Mouse (Mus musculus): ENCODE results near the gene Eloa. TPM values are rescaled to one million over a fixed set of nuclear protein-coding genes. Genes with fewer than 3 reads are reported as not detected.

Eloa gene
- total RNA-seq, 2 experiments from 2014 or later, result 34.9 to 36.1 TPM

GRCm38 (mm10) chr4:136030968-136031909 lies 9.7 kb upstream of the Eloa start:
- peak; percentile 14 for DNase-seq

GRCm38 (mm10) chr4:136028689-136029088 lies 7.1 kb upstream of the Eloa start:
- DNase-seq, result no peak
- intact Hi-C loops (cut with DNase I), result no loop called here

More at GRCm38 (mm10) chr4:136030968-136031909, 9.7 kb upstream of the Eloa start:
- intact Hi-C loops (cut with DNase I), result no loop called here

- DNase-seq, result peak; percentile 6
- intact Hi-C loops (cut with DNase I), result no loop called here
Observed at GRCm38 (mm10) chr4:136028132-136028564, 6.6 kb upstream of the Eloa start.

- intact Hi-C loops (cut with DNase I), result no loop called here
- DNase-seq, result no peak
Observed at GRCm38 (mm10) chr4:136027416-136028131, 6.0 kb upstream of the Eloa start.

GRCm38 (mm10) chr4:136025350-136025749 lies 3.8 kb upstream of the Eloa start:
- DNase-seq, result no peak
- intact Hi-C loops (cut with DNase I), result no loop called here

- DNase-seq, result peak; percentile 9
- intact Hi-C loops (cut with DNase I), result no loop called here
Observed at GRCm38 (mm10) chr4:136022924-136023323, 1.4 kb upstream of the Eloa start.

- intact Hi-C loops (cut with DNase I), result no loop called here
- DNase-seq, result no peak
Observed at GRCm38 (mm10) chr4:136020743-136021548, 617 bp downstream of the Eloa start.

- intact Hi-C loops (cut with DNase I), result no loop called here
- DNase-seq, result no peak
Observed at GRCm38 (mm10) chr4:136016059-136016602, 5.4 kb downstream of the Eloa start.

- no peak for DNase-seq
- intact Hi-C loops (cut with DNase I), result no loop called here
Observed at GRCm38 (mm10) chr4:136010586-136010985, 11.0 kb downstream of the Eloa start.

GRCm38 (mm10) chr4:136008782-136009447 lies 12.6 kb downstream of the Eloa start:
- intact Hi-C loops (cut with DNase I), result no loop called here

GRCm38 (mm10) chr4:136006821-136007220 lies 14.7 kb downstream of the Eloa start:
- DNase-seq, result no peak
- intact Hi-C loops (cut with DNase I), result no loop called here

More at GRCm38 (mm10) chr4:136008782-136009447, 12.6 kb downstream of the Eloa start:
- DNase-seq, result no peak

GRCm38 (mm10) chr4:136004921-136005320 lies 16.6 kb downstream of the Eloa start:
- intact Hi-C loops (cut with DNase I), result no loop called here
- DNase-seq, result no peak

- intact Hi-C loops (cut with DNase I), result no loop called here
- DNase-seq, result no peak
Observed at GRCm38 (mm10) chr4:136004107-136004675, 17.4 kb downstream of the Eloa start.

GRCm38 (mm10) chr4:135995118-135995517 lies 26.4 kb downstream of the Eloa start:
- intact Hi-C loops (cut with DNase I), result no loop called here
- DNase-seq, result no peak

- intact Hi-C loops (cut with DNase I), result no loop called here
- no peak for DNase-seq
Observed at GRCm38 (mm10) chr4:135993941-135994340, 27.6 kb downstream of the Eloa start.

- peak; percentile 36 for DNase-seq
- intact Hi-C loops (cut with DNase I), result no loop called here
Observed at GRCm38 (mm10) chr4:135987714-135988113, 33.8 kb downstream of the Eloa start.

- intact Hi-C loops (cut with DNase I), result no loop called here
- DNase-seq, result peak; percentile 93
Observed at GRCm38 (mm10) chr4:135986943-135987710, 34.4 kb downstream of the Eloa start, which contains the start of gene Pithd1. Gene Pithd1, minus strand, starts transcription at chr4:135987264.

GRCm38 (mm10) chr4:135986301-135986942 lies 35.1 kb downstream of the Eloa start:
- no peak for DNase-seq
- intact Hi-C loops (cut with DNase I), result no loop called here
